Mouse (Mus musculus): ENCODE results near the gene Rpl13a. TPM values are rescaled to one million over a fixed set of nuclear protein-coding genes. Genes with fewer than 3 reads are reported as not detected.

Gene Rpl13a
- polyA plus RNA-seq, 1 experiment from 2014 or later, result 1,056 TPM

GRCm38 (mm10) chr7:45079856-45080255 lies 48.7 kb downstream of the Rpl13a start:
- Histone ChIP-seq H3K36me3 (ENCODE audit: control insufficient read depth, insufficient read depth, low read length) (peaks cover 20% of the 10 kb centered on the region), H3K9me3 (replicated peaks; ENCODE audit: control insufficient read depth, low read length) (no peaks in the 10 kb centered on the region; the same call in 1 of the 2 replicates), H3K4me1 (ENCODE audit: control insufficient read depth, insufficient read depth, low read length) (peaks cover 12% of the 10 kb centered on the region), H3K27ac (ENCODE audit: low read depth, low read length) (no peak overlapping the region), H3K27me3 (ENCODE audit: control insufficient read depth, insufficient read depth, low read length) (no peaks in the 10 kb centered on the region), H3K4me3 (ENCODE audit: low read depth, low read length) (no peak overlapping the region), H3K9ac (ENCODE audit: low read depth, low read length) (no peak overlapping the region), H3K4me2 (no peak overlapping the region)
- WGBS (ENCODE audit: insufficient replicate concordance), result under 1% methylated on average over 10 of the region's 10 CpGs
- ATAC-seq (replicated peaks; ENCODE audit: insufficient number of reproducible peaks, low FRiP score, low TSS enrichment), result no peak

- Histone ChIP-seq H3K4me2 (no peak overlapping the region), H3K4me3 (ENCODE audit: low read depth, low read length) (no peak overlapping the region), H3K27ac (ENCODE audit: low read depth, low read length) (no peak overlapping the region), H3K4me1 (ENCODE audit: control insufficient read depth, insufficient read depth, low read length) (peaks cover 13% of the 10 kb centered on the region), H3K36me3 (ENCODE audit: control insufficient read depth, insufficient read depth, low read length) (peaks cover 16% of the 10 kb centered on the region), H3K27me3 (ENCODE audit: control insufficient read depth, insufficient read depth, low read length) (no peaks in the 10 kb centered on the region), H3K9me3 (replicated peaks; ENCODE audit: control insufficient read depth, low read length) (no peaks in the 10 kb centered on the region; the same call in 1 of the 2 replicates), H3K9ac (ENCODE audit: low read depth, low read length) (no peak overlapping the region)
- 31% methylated on average over 9 of the region's 9 CpGs for WGBS (ENCODE audit: insufficient replicate concordance)
- no peak for ATAC-seq (replicated peaks; ENCODE audit: insufficient number of reproducible peaks, low FRiP score, low TSS enrichment)
Measured at GRCm38 (mm10) chr7:45078513-45078912, 50.0 kb downstream of the Rpl13a start.

GRCm38 (mm10) chr7:45077829-45078228 lies 50.7 kb downstream of the Rpl13a start:
- Histone ChIP-seq H3K4me1 (ENCODE audit: control insufficient read depth, insufficient read depth, low read length) (peaks cover 13% of the 10 kb centered on the region), H3K4me3 (ENCODE audit: low read depth, low read length) (no peak overlapping the region), H3K36me3 (ENCODE audit: control insufficient read depth, insufficient read depth, low read length) (peaks cover 9% of the 10 kb centered on the region), H3K27ac (ENCODE audit: low read depth, low read length) (no peak overlapping the region), H3K9ac (ENCODE audit: low read depth, low read length) (no peak overlapping the region), H3K4me2 (no peak overlapping the region), H3K9me3 (replicated peaks; ENCODE audit: control insufficient read depth, low read length) (no peaks in the 10 kb centered on the region; the same call in 1 of the 2 replicates), H3K27me3 (ENCODE audit: control insufficient read depth, insufficient read depth, low read length) (no peaks in the 10 kb centered on the region)
- ATAC-seq (replicated peaks; ENCODE audit: insufficient number of reproducible peaks, low FRiP score, low TSS enrichment), result no peak
- WGBS (ENCODE audit: insufficient replicate concordance), result 91% methylated on average over 2 of the region's 2 CpGs

GRCm38 (mm10) chr7:45077322-45077721 lies 51.2 kb downstream of the Rpl13a start:
- ATAC-seq (replicated peaks; ENCODE audit: insufficient number of reproducible peaks, low FRiP score, low TSS enrichment), result no peak
- WGBS (ENCODE audit: insufficient replicate concordance), result 90% methylated on average over 14 of the region's 14 CpGs
- no peaks in the 10 kb centered on the region for H3K27me3 ChIP-seq (ENCODE audit: control insufficient read depth, insufficient read depth, low read length)
- H3K9ac ChIP-seq (ENCODE audit: low read depth, low read length), result no peak overlapping the region
- H3K27ac ChIP-seq (ENCODE audit: low read depth, low read length), result no peak overlapping the region
- peaks cover 13% of the 10 kb centered on the region for H3K4me1 ChIP-seq (ENCODE audit: control insufficient read depth, insufficient read depth, low read length)
- no peak overlapping the region for H3K4me2 ChIP-seq
- peaks cover 8% of the 10 kb centered on the region for H3K36me3 ChIP-seq (ENCODE audit: control insufficient read depth, insufficient read depth, low read length)
- H3K4me3 ChIP-seq (ENCODE audit: low read depth, low read length), result no peak overlapping the region
- H3K9me3 ChIP-seq (replicated peaks; ENCODE audit: control insufficient read depth, low read length), result no peaks in the 10 kb centered on the region; the same call in 1 of the 2 replicates

GRCm38 (mm10) chr7:45076501-45076900 lies 52.1 kb downstream of the Rpl13a start:
- no peak overlapping the region for H3K4me3 ChIP-seq (ENCODE audit: low read depth, low read length)
- no peaks in the 10 kb centered on the region; the same call in 1 of the 2 replicates for H3K9me3 ChIP-seq (replicated peaks; ENCODE audit: control insufficient read depth, low read length)
- H3K27ac ChIP-seq (ENCODE audit: low read depth, low read length), result peak overlapping the region; percentile 82; the same call in 1 of the 2 replicates
- H3K9ac ChIP-seq (ENCODE audit: low read depth, low read length), result no peak overlapping the region
- H3K27me3 ChIP-seq (ENCODE audit: control insufficient read depth, insufficient read depth, low read length), result no peaks in the 10 kb centered on the region
- ATAC-seq (replicated peaks; ENCODE audit: insufficient number of reproducible peaks, low FRiP score, low TSS enrichment), result no peak
- 85% methylated on average over 30 of the region's 30 CpGs for WGBS (ENCODE audit: insufficient replicate concordance)
- peaks cover 8% of the 10 kb centered on the region for H3K36me3 ChIP-seq (ENCODE audit: control insufficient read depth, insufficient read depth, low read length)
- peaks cover 13% of the 10 kb centered on the region for H3K4me1 ChIP-seq (ENCODE audit: control insufficient read depth, insufficient read depth, low read length)
- H3K4me2 ChIP-seq, result no peak overlapping the region

MicroRNA genes within 50 kb of the gene (microRNA counts, 519-probe panel; counts per million panel counts)
- 32.2 counts per million for microRNA mmu-miR-150

Small RNAs within 50 kb of the gene (microRNA-seq; reads per million reads assigned to microRNA genes)
- gene Mir150 (ENCODE audit: borderline number of aligned reads) (16.1 reads per million, percentile 48 among the genes with 10 or more reads in this experiment), gene Mir5121 (ENCODE audit: borderline number of aligned reads) (112 reads per million, percentile 65 among the genes with 10 or more reads in this experiment), gene Mir7055 (ENCODE audit: borderline number of aligned reads) (not detected)

Other genes with a start within 250 kb of the Rpl13a start
- gene Med25, start 236.0 kb downstream of the Rpl13a start, polyA plus RNA-seq (2014; fragmentation: Nextera tagmentation; extraction: Ambion mirVana), result 47.3 and 51.9 TPM in 2 replicates
- gene Fuz, start 232.7 kb downstream of the Rpl13a start, polyA plus RNA-seq (2014; fragmentation: Nextera tagmentation; extraction: Ambion mirVana), result 12.2 and 12.8 TPM in 2 replicates
- 69.1 and 77.3 TPM in 2 replicates for gene Ap2a1, start 199.3 kb downstream of the Rpl13a start, polyA plus RNA-seq (2014; fragmentation: Nextera tagmentation; extraction: Ambion mirVana)
- gene Tsks, start 185.6 kb downstream of the Rpl13a start, polyA plus RNA-seq (2014; fragmentation: Nextera tagmentation; extraction: Ambion mirVana), result not detected in 2 replicates
- 10.0 and 10.5 TPM in 2 replicates for gene Cpt1c, start 153.9 kb downstream of the Rpl13a start, polyA plus RNA-seq (2014; fragmentation: Nextera tagmentation; extraction: Ambion mirVana)
- 179 and 194 TPM in 2 replicates for gene Prmt1, start 142.2 kb downstream of the Rpl13a start, polyA plus RNA-seq (2014; fragmentation: Nextera tagmentation; extraction: Ambion mirVana)
- gene Irf3, start 131.1 kb downstream of the Rpl13a start, polyA plus RNA-seq (2014; fragmentation: Nextera tagmentation; extraction: Ambion mirVana), result 57.3 and 61.4 TPM in 2 replicates
- gene Bcl2l12, start 130.0 kb downstream of the Rpl13a start, polyA plus RNA-seq (2014; fragmentation: Nextera tagmentation; extraction: Ambion mirVana), result 41.0 and 43.2 TPM in 2 replicates
- gene Scaf1, start 112.4 kb downstream of the Rpl13a start, polyA plus RNA-seq (2014; fragmentation: Nextera tagmentation; extraction: Ambion mirVana), result 37.9 and 42.5 TPM in 2 replicates
- gene Rras, start 110.8 kb downstream of the Rpl13a start, polyA plus RNA-seq (2014; fragmentation: Nextera tagmentation; extraction: Ambion mirVana), result 74.4 and 76.1 TPM in 2 replicates
- gene Prr12, start 75.9 kb downstream of the Rpl13a start, polyA plus RNA-seq (2014; fragmentation: Nextera tagmentation; extraction: Ambion mirVana), result 7.9 and 12.1 TPM in 2 replicates
- gene Nosip, start 66.3 kb downstream of the Rpl13a start, polyA plus RNA-seq (2014; fragmentation: Nextera tagmentation; extraction: Ambion mirVana), result 54.2 and 58.9 TPM in 2 replicates
- 11.7 and 13.3 TPM in 2 replicates for gene Prrg2, start 66.1 kb downstream of the Rpl13a start, polyA plus RNA-seq (2014; fragmentation: Nextera tagmentation; extraction: Ambion mirVana)
- 339 and 341 TPM in 2 replicates for gene Rcn3, start 36.5 kb downstream of the Rpl13a start, polyA plus RNA-seq (2014; fragmentation: Nextera tagmentation; extraction: Ambion mirVana)
- 15.1 and 20.5 TPM in 2 replicates for gene Fcgrt, start 24.9 kb downstream of the Rpl13a start, polyA plus RNA-seq (2014; fragmentation: Nextera tagmentation; extraction: Ambion mirVana)
- 1,168 and 1,305 TPM in 2 replicates for gene Rps11, start 4.3 kb downstream of the Rpl13a start, polyA plus RNA-seq (2014; fragmentation: Nextera tagmentation; extraction: Ambion mirVana)
- 0.21 TPM in 2 replicates for gene Gm45713, start 7.5 kb upstream of the Rpl13a start, polyA plus RNA-seq (2014; fragmentation: Nextera tagmentation; extraction: Ambion mirVana)
- gene Flt3l, start 7.7 kb upstream of the Rpl13a start, polyA plus RNA-seq (2014; fragmentation: Nextera tagmentation; extraction: Ambion mirVana), result 1.6 and 2.5 TPM in 2 replicates
- 99.1 and 99.6 TPM in 2 replicates for gene Pih1d1, start 25.5 kb upstream of the Rpl13a start, polyA plus RNA-seq (2014; fragmentation: Nextera tagmentation; extraction: Ambion mirVana)
- 28.7 and 28.9 TPM in 2 replicates for gene Aldh16a1, start 25.8 kb upstream of the Rpl13a start, polyA plus RNA-seq (2014; fragmentation: Nextera tagmentation; extraction: Ambion mirVana)
- 3.0 and 3.7 TPM in 2 replicates for gene Slc17a7, start 35.2 kb upstream of the Rpl13a start, polyA plus RNA-seq (2014; fragmentation: Nextera tagmentation; extraction: Ambion mirVana)
- gene Gfy, start 50.8 kb upstream of the Rpl13a start, polyA plus RNA-seq (2014; fragmentation: Nextera tagmentation; extraction: Ambion mirVana), result not detected in 2 replicates
- 0.68 TPM in 1 of 2 replicates, not detected in the other for gene Pth2, start 52.2 kb upstream of the Rpl13a start, polyA plus RNA-seq (2014; fragmentation: Nextera tagmentation; extraction: Ambion mirVana)
- 0.39 and 0.70 TPM in 2 replicates for gene Ccdc155, start 76.1 kb upstream of the Rpl13a start, polyA plus RNA-seq (2014; fragmentation: Nextera tagmentation; extraction: Ambion mirVana)
- 1.9 and 2.4 TPM in 2 replicates for gene Dkkl1, start 83.4 kb upstream of the Rpl13a start, polyA plus RNA-seq (2014; fragmentation: Nextera tagmentation; extraction: Ambion mirVana)
- 129 and 131 TPM in 2 replicates for gene Tead2, start 87.0 kb upstream of the Rpl13a start, polyA plus RNA-seq (2014; fragmentation: Nextera tagmentation; extraction: Ambion mirVana)
- 2.1 and 2.2 TPM in 2 replicates for gene Cd37, start 110.4 kb upstream of the Rpl13a start, polyA plus RNA-seq (2014; fragmentation: Nextera tagmentation; extraction: Ambion mirVana)
- 0.32 and 0.47 TPM in 2 replicates for gene Slc6a16, start 112.3 kb upstream of the Rpl13a start, polyA plus RNA-seq (2014; fragmentation: Nextera tagmentation; extraction: Ambion mirVana)
- gene Slc6a21, start 148.8 kb upstream of the Rpl13a start, polyA plus RNA-seq (2014; fragmentation: Nextera tagmentation; extraction: Ambion mirVana), result not detected in 2 replicates
- 7.0 and 9.8 TPM in 2 replicates for gene Trpm4, start 205.0 kb upstream of the Rpl13a start, polyA plus RNA-seq (2014; fragmentation: Nextera tagmentation; extraction: Ambion mirVana)
- gene Hrc, start 206.5 kb upstream of the Rpl13a start, polyA plus RNA-seq (2014; fragmentation: Nextera tagmentation; extraction: Ambion mirVana), result 24.3 and 30.1 TPM in 2 replicates
- 2.0 and 3.7 TPM in 2 replicates for gene Ppfia3, start 238.3 kb upstream of the Rpl13a start, polyA plus RNA-seq (2014; fragmentation: Nextera tagmentation; extraction: Ambion mirVana)
- 1.6 and 1.7 TPM in 2 replicates for gene Lin7b, start 241.8 kb upstream of the Rpl13a start, polyA plus RNA-seq (2014; fragmentation: Nextera tagmentation; extraction: Ambion mirVana)

Measured in heart, embryonic 11.5 days (tissue).